Mouse (Mus musculus) small intestine, adult 2 months (tissue): ENCODE results near the gene Calcb. TPM values are rescaled to one million over a fixed set of nuclear protein-coding genes. Genes with fewer than 3 reads are reported as not detected.

Experiments
- H3K27ac ChIP-seq: fragments of 200-500 bp; 2 replicates; pipeline ENCODE4 v1.5.1; 2012; ENCODE audit warnings: low read depth, low read length, control low read depth, inconsistent platforms; ENCODE audit not compliant: insufficient read depth
- H3K27me3 ChIP-seq: fragments of 200-500 bp; 2 replicates; pipeline ENCODE4 v1.6.1; 2012; ENCODE audit warnings: mild to moderate bottlenecking, moderate library complexity, low read length, inconsistent platforms; ENCODE audit not compliant: control insufficient read depth, insufficient read depth
- H3K36me3 ChIP-seq: fragments of 200-500 bp; 2 replicates; pipeline ENCODE4 v1.6.1; 2012; ENCODE audit warnings: mild to moderate bottlenecking, low read length, control low read depth, inconsistent platforms; ENCODE audit not compliant: control insufficient read depth, insufficient read depth
- H3K4me1 ChIP-seq: fragments of 200-500 bp; 2 replicates; pipeline ENCODE4 v1.6.1; 2012; ENCODE audit warnings: low read length, inconsistent platforms, mixed read lengths; ENCODE audit not compliant: control insufficient read depth, insufficient read depth, insufficient read length
- H3K4me3 ChIP-seq: fragments of 200-500 bp; 2 replicates; pipeline ENCODE4 v1.5.1; 2012; ENCODE audit warnings: low read depth, mild to moderate bottlenecking, control low read depth, inconsistent platforms, low read length, moderate library complexity
- CTCF ChIP-seq: fragments of 200-500 bp; IDR thresholded peaks from 2 replicates; pipeline ENCODE4 v1.5.1; 2012; ENCODE audit warnings: low read depth, mild to moderate bottlenecking, control low read depth, inconsistent platforms, low read length, moderate library complexity, mixed read lengths; ENCODE audit not compliant: insufficient replicate concordance, insufficient read length; ENCODE audit errors: extremely low read depth
- POLR2A ChIP-seq: fragments of 200-500 bp; IDR thresholded peaks from 2 replicates; pipeline ENCODE4 v1.6.1; 2012; ENCODE audit warnings: low read depth, mild to moderate bottlenecking, control low read depth, inconsistent platforms, low read length, moderate library complexity
- WGBS: fragments of 180-500 bp; shearing (Covaris S2); methylation state at CpG from one replicate; pipeline ENCODE4 v1.1.7; 2018; 5-methylcytosine and 5-hydroxymethylcytosine counted together
- polyA plus RNA-seq: library from polyadenylated mRNA; depleted of rRNA; stranded (reverse); fragments of >200 nt; gene quantifications from 2 replicates; pipeline ENCODE4 v1.2.3, GENCODE M21; 2012; rRNA removed

Calcb gene
- polyA plus RNA-seq, 1 experiment, result 1.2 TPM

GRCm38 (mm10) chr7:114769041-114769440 is 50.6 kb downstream of the Calcb start:
- Histone ChIP-seq H3K27ac (no peak overlapping the region), H3K36me3 (no peaks in the 10 kb centered on the region), H3K4me3 (no peak overlapping the region), H3K27me3 (no peaks in the 10 kb centered on the region), H3K4me1 (peaks cover 4% of the 10 kb centered on the region; the same call in 1 of the 2 replicates)
- 81% methylated on average over 4 of the region's 4 CpGs for WGBS
- TF ChIP-seq CTCF, result no peak

- Histone ChIP-seq H3K4me3 (no peak overlapping the region), H3K4me1 (peaks cover 4% of the 10 kb centered on the region; the same call in 1 of the 2 replicates), H3K27me3 (no peaks in the 10 kb centered on the region), H3K27ac (no peak overlapping the region), H3K36me3 (no peaks in the 10 kb centered on the region)
- WGBS, result 90% methylated on average over 3 of the region's 3 CpGs
- TF ChIP-seq POLR2A, result no peak
- TF ChIP-seq CTCF, result no peak
Measured at GRCm38 (mm10) chr7:114770586-114770985, 52.1 kb downstream of the Calcb start.

- Histone ChIP-seq H3K4me1 (peaks cover 4% of the 10 kb centered on the region; the same call in 1 of the 2 replicates), H3K4me3 (no peak overlapping the region), H3K36me3 (no peaks in the 10 kb centered on the region), H3K27me3 (no peaks in the 10 kb centered on the region), H3K27ac (no peak overlapping the region)
- no peak for TF ChIP-seq POLR2A
- TF ChIP-seq CTCF, result no peak
- WGBS, result 49% methylated on average over 7 of the region's 7 CpGs
Measured at GRCm38 (mm10) chr7:114771801-114772200, 53.4 kb downstream of the Calcb start.

Other genes starting within 250 kb of the Calcb start
- gene Cyp2r1, start 155.7 kb upstream of the Calcb start, polyA plus RNA-seq, result 0.44 and 0.53 TPM in 2 replicates
- not detected in 2 replicates for gene Calca, start 82.3 kb upstream of the Calcb start, polyA plus RNA-seq
- 1.4 and 1.9 TPM in 2 replicates for gene Insc, start 25.1 kb downstream of the Calcb start, polyA plus RNA-seq